Mouse (Mus musculus) forelimb bud, embryonic 11.5 days (tissue): Measurements from ENCODE around the gene Zfand3.

ENCODE experiments used
- DNase-seq: peaks from one replicate; pipeline ENCODE4 v3.0.0-alpha.2; 2012; ENCODE audit warnings: low read depth, low spot score

Gene Zfand3

DNA sequence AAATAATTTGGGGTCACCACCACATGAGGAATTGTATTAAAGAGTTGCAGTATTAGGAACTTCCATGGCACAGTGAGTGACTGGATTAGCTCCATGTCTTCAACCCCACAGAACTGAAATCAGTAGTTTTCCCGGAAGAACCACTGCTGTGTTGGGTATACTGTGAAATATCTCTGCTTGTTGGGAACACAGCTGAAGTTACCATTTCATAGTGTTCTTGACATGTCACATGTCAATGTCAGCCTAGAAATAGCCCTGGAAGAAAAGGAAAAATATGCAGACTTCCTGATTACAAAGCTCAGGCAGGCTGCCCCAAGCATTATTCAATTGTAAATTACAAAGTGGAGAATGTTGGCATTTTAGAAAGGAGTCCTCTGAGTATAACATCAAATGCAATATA, 143.4 kb downstream of the Zfand3 start:
- DNase-seq, result no peak

DNA sequence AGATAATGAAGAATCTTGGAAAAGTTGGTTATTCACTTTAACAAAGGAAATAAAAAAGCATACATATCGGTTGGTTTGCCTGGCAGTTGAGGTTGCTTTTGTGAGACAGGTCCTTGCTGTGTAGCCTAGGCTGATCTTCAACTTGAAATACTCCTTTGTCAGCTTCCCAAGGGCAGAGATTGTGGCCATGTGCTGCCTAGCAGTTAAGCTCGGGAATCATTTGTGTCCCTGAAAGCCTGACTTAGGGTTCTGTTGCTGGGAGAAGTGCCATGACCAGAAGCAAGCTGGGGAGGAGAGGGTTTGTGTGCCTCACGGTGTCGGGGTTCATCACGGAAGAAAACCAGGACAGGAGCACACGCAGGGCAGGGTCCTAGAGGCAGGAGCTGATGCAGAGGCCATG, 143.8 kb downstream of the Zfand3 start:
- DNase-seq, result no peak

DNA sequence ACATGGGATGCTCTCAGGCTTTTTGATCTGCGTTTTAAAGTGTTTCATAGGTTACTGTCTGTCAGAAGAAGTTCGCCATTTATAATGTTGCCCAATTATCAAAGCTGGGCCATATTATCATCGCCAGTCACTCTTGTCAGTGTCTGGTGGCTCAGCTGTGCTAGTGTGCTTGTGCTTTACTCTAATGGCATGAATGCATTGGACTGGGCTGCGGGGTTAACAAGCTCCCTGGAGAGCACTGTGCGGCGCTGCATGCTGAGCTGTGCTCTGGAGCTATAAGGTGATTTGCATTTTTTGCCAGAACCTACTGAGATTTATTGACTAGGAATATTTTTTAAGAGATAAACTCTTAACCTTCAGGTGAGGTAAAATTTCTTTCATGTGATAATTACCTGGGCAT, 145.4 kb downstream of the Zfand3 start:
- no peak for DNase-seq

DNA sequence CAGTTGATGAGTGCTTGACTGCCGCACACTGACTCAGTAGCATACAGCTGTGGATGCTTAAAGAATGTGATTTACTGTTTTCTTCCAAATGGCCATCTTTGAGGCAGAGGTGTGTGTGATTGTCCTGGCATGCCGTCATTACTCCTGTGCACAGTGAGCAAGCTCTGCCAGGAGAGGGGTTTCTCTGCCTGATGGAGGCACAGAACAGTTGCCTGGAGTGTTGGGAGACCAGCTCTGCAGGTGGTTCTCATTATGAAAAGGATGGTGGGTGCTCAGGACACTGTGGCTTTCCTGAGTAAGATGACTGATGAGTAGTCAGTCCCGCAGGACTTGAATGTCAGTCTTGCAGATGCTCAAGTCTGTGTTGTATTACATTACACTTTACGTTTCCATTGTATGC, 149.6 kb downstream of the Zfand3 start:
- DNase-seq, result peak; percentile 61

DNA sequence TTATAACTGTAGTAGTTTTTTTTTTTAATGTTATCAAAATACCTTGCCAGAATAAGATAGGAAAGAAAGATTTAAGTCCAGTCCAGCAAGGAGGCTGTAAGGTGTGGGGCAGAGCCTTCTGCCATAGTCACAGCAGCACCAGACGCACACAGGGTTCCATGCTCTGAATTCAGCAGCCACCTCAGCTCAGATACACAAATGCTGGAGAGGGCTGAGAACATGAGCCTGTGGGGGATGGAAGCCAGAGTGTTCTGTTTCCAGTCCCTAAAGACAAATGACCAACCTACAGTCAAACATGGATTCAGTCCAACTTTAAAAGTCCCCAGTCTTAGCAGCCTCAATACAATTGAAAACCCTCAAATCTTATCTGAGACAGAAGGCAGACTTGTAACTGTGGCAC, 150.3 kb downstream of the Zfand3 start:
- no peak for DNase-seq

DNA sequence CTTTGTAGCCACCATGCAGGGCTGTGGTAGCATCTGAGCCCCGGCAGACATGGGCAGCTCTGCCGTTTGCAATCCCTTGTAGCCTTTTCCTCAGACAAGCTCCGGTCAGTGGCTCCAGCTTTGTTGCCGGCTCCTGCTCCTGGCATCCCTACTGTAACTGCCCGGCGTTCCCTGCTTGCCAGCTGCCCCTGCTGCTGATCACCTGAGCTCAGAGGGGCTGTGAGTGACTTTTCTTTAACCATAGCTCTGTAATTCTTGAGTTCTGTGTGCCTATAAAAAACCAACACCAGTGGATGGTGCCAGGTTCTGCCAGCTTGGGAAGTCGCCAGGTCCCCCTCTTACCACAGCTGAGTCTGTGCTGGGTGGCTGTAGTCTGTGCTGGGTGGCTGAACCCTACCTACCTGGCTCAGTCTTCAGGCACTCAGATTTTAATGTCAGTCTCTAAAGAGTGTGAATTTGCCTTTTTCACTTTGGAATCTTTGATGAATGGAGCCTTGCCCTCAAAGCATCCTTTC, 150.9 kb downstream of the Zfand3 start:
- DNase-seq, result no peak

DNA sequence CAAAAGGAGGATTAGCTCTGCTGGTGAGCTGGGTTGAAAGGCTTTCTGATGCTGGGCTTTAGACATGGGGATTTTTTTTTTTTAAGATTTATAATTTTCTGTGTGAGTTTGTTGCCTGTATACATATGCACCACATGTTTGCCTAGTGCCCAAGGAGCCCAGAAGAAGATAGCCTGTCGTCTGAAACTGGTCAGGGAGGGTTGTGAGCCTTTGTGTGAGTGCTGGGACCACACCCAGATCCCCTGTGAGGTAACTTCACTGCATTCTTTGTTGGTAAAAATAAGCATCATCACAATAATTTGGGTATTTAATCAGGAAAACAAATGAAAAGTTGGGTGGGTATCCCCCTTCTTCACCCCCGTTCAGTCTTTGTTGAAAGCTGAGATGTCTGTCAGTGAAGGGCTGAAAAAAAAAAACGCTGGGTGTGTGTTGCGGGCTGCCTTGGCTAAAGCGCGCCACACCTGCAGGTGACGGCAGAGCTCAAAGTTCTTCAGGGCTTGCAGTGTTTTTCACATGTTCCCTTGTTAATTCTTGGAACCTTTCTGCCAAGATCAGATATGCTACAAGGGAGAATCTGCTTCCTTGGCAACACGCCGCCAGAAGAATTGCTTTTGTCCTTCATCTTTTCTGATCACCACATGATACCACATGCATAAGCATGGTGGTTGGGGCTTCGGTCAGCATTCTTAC, 154.0 kb downstream of the Zfand3 start:
- no peak for DNase-seq

DNA sequence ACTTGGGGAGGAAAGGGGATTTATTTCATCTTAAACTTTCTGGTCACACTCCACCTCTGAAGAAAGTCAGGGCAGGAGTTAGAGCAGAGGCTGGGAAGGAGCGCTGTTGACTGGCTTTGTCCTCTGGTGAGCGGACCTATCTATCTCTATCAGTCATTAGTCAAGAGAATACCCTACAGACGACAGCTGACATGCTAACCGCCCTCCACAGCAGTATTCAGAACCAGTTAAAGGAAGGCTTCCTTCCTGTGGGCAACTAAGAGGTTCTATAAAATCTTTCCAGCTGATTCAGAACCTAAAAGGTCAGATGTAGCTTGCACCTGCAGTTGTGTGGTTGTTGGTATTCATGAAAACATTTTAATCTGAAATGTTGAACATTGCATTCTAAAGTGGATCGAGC, 154.8 kb downstream of the Zfand3 start:
- DNase-seq, result no peak

DNA sequence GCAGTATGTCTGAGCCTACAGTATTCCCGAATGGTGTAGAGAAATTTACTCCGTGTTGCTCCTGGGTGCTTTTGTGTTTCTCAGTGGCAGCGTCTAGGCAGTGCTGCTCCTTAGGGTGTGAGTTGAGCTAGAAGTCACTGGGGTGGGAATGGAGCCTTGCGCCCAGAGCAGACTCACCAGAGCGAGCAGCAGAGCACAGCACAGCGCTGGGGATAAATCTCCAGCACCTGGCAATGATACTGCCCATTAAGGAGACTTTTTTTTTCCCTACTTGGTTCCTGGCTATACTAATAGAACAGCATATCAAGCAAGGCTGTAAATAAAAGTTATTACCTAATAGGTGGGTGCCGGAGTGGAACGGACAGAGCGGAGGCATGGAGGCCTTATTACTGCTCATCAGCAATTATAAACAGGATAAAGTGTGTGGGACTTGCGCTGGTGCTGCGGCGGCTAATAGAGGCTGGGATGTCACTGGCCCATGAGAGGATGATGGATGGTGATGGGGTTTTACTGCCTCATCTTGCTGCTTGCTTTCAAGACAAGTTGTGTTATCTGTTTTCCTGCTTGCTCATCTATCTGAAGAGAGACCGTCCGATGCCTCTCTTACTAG, 156.4 kb downstream of the Zfand3 start:
- DNase-seq, result no peak

DNA sequence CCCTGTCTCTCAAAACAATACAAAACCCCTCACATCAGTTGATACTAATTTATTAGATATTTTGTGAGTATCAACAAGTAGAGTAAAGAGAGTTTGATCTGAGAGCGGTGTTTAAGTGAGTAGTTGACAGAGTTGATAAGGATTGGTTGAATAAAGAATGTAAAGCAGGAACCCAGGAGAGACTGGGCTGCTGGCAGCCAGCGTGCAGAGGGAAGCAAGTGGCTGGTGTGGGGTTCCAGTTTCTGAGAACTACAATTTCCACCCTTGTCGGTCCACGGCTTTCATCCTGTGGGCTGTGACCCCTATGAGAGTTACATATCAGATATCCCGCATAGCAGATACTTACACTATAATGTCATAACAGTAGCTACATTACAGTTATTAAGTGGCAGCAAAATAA, 158.4 kb downstream of the Zfand3 start:
- no peak for DNase-seq

DNA sequence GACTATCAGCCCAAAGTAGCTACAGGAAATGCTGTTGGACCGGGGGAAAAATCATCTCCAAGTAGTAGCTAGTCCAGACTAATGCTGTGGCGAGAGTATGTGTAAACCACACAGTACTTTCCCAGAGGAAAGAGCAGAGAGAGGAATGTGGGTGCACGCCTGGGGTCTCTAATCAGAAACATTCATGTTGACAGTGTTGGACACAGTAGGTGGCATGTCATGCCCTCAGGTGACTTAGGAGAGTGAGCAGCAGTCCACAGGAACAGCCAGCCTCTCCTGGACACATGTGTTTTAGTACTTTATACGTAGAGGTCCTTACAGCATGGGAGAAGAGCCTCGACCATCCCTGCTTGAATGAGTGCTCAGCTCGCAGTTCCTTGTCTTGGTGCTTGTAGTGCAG, 159.3 kb downstream of the Zfand3 start:
- no peak for DNase-seq

DNA sequence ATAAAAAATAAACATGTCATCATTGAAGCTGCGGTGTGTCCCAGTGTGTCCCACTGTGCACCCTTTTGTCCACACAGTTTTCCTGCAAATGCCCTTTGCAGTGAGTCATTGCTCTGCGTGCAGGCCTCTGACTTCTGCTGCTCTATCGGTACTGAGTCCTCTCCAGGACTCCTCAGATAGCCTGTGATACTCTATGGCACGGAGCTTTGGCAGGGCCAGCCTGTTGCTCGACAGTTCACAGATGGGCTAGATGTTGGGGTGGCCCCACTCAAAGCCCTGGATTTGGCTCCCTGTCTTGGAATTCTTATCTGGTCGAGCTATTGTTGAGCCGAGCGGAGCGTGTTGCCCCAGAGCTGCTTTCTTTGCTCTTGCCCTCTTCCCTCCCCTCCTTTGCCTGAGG, 160.3 kb downstream of the Zfand3 start:
- no peak for DNase-seq

DNA sequence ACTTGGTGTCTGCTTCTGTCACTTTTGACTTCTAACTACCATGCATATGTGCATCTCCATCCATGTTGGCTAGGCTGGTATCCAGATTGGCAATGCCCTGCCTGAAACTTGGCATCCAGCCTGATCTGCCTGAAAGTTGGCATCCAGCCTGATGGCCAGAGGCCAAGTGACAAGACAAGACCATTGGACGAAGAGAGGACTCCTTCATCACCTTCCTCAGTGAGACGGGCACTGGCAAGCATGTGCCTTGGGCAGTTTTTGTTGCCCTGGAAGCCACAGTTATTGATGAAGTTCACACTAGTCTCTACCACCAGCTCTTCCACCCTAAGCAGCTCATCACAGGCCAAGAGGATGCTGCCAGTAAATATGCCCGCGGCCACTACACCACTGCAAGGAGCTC, 172.9 kb downstream of the Zfand3 start:
- no peak for DNase-seq

DNA sequence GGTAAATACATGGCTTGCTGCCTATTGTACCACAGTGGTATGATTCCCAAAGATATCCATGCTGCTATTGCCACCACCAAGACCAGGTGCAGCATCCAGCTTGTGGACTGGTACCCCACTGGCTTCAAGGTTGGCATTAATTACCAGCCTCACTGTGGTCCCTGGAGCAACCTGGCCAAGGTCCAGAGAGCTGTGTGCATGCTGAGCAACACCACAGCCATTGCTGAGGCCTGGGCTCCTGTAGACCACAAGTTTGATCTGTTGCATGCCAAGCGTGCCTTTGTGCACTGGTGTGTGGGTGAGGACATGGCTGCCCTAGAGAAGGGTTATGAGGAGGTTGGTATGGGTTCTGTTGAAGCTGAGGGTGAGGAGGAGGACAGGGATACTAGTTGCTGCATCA, 173.9 kb downstream of the Zfand3 start:
- DNase-seq, result no peak

DNA sequence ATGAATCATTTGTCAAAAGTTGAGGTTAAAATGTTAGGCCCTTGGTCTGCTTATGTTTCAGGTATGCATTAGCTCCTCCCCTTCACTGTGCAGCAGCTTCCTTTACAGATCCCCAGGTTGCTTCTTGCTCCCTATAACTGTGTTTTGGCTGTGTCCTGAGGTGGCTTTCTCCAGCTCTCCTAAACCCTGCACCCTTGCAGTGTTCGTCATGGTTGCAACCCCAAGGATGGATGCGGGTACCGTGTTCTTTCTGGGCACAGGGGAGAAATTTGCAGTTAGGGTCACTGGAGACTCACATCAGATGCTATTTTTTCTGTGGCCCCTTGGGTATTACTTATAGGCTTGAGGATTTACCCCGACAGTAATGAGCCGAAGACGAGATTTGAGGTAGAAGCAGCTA, 175.7 kb downstream of the Zfand3 start:
- no peak for DNase-seq

DNA sequence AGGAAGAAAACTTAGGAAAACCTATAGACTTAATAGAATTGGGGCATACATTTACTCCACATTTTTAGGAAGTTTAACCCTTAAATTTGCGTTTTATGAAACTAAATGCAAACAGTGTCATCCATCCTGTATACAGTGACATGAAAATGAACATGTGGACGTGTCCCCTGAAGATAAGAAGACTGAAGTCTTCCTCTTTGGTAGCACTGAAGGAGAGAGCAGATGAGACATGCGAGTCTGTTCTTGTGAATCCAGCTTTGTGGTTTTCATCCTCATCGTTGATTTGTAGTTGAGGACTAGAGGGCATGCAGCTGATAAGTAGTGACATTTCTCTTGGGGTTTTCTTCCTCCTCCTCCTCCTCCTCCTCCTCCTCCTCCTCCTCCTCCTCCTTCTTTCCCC, 177.0 kb downstream of the Zfand3 start:
- no peak for DNase-seq

DNA sequence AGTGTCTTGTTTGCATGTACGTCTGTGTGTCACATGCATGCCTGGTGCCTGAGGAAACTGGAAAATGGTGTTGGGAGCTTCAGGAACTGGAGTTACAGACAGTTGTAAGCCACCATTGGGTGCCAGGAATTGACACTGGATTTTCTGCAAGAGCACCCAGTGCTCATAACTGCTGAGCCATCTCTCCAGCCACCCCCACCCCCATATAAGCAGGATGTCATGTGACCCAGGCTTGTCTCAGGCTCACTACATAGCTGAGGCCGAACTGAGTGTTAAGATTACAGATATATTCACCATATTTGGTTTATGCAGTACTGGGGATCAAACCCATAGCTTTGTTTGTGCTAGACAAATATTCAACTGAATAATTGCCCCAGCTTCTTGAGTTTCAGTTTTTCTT, 177.5 kb downstream of the Zfand3 start:
- no peak for DNase-seq

DNA sequence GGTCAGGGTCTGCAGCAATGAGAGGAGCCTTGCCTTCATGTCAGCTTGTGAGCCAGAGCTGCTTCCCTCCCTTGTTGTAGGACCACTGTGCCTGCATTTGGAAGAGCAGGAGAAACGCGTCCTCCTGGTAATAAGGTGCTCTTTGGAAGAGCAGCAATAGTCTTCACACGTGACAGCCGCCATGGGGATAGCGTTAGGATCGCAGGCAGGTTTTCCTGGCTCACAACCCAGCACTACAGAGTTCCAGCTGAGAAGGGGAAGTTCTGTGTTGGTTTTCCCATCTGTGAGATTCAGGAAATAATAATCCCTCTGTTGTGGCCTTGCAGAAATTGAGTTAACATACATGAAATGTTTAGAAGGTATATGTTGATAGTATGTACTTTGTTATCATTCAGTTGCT, 179.0 kb downstream of the Zfand3 start:
- no peak for DNase-seq

DNA sequence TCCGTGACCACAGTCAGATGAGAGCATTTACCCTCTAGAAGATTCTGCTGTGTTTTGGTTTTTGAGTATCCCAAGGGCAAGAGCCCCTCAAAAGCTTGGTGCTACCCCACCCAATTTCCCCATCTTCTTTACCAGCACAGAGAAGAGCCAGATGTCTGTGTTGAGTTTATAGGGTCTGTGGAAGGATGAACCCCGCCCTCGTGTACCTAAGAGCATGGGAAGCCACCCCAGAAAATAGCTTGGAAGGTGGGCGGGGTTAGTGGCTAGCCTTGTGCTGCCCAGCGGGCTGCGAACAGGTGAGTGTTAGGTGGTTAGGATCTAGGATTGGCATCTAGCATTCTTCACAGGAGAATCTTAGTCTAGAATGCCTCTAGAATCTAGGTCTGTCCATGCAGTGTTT, 182.6 kb downstream of the Zfand3 start:
- DNase-seq, result no peak

DNA sequence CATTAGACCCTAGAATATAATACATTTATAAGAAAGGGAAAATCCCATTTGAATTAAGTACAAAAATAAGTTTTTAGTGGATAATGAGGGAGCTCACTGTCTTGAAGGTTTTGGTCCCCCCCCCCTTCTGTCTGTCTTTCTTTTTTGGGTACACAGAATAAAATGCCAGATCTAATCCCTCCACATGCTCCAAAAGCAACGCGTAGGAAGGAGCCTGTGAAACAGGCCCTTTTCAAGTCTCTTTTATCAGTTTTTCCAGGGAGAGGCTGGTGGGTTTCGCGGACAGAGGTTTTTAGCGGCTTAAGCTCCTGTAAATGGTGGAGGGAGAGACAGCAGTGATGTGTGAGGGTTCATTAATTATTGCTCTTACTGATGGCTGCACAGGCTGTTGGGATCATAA, 183.0 kb downstream of the Zfand3 start:
- no peak for DNase-seq

DNA sequence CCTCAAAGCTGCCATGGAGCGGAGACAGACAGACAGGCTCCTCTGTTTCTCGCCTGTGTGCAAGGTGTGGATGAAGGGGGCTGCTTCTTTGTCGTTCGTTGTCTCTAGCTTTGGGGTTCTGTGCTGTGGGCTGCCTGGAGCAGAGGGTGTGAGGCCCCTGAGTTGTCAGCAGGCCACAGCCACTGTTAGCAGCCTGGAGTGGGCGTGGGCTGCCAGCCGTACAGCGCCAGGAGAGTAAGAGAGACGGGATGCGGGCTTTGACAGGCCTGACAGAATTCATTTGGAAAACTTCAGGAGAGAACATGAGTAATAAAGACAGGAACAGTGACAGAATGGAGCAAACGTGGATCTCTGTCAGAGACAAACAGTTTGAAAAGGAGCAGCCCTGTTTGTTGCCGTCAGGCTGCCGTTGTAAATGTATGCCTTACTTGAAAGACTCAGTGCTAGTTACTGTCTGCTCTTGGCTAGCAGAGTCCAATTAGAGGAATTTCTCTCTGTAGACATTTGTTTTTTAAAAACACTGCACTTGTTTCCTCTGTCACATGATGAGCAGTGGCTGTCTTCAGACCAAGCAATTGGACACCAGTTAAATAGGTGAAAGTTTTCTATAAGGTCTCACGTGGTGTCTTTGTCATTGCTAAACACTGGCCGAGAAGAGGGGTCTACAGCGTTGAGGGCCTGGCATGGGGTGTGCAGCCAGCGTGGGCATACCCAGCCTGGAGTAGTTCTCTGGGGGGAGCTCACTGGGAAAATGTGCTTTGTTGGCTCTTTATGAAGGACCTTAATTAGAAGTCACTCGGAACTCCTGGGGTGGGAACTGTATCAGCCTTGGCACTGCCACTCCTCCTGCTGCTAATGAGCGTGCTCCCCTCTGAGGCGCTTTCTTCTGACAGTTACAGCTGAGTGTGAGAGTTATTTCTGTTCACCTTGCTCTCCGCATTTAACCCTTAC, 183.8 kb downstream of the Zfand3 start:
- DNase-seq, result no peak

DNA sequence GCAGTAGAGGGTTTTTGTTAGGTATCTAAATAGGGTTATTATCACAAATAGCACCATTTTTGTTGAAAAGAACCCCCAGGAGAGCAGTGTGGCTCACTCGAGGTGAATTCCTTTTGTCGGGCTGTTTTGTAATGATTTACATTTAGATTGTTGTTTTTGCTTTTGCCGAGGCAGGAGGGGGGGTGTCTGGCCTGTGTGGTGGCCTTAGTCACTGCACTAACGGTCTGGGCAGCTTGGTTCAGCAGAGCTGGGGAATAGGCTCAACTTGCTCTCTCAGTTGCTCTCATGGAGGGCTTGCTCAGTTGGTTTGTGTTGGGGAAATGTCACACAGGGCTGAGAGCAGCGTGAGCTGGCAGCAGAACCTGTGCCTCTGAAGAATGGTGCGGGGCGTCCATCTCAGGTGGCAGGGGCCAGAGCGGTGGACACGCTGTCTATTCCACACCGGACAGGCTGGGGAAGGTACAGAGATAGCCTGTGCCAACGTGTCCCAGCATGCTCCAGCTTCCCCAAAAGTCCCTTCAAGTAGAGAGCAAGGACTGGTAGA, 186.6 kb downstream of the Zfand3 start:
- DNase-seq, result no peak
